Mouse (Mus musculus) CD8-positive naive resting alpha-beta T cell, adult 2 months (primary cell): ENCODE data around the gene Nt5c2.
A peak's percentile ranks its signal among the peaks of the same experiment; 100 is the strongest.

ENCODE experiments used
- DNase-seq, 2 experiments: peaks; one replicate each; pipeline ENCODE4 v3.0.0; 2022; ENCODE audit warnings: low read depth in 2 of 2, low spot score in 2 of 2

Gene Nt5c2

GRCm38 (mm10) chr19:46968833-46969232 lies 46.1 kb downstream of the Nt5c2 start:
- no peak for DNase-seq

- no peak for DNase-seq
Measured at GRCm38 (mm10) chr19:46967861-46968260, 47.1 kb downstream of the Nt5c2 start.

DNA sequence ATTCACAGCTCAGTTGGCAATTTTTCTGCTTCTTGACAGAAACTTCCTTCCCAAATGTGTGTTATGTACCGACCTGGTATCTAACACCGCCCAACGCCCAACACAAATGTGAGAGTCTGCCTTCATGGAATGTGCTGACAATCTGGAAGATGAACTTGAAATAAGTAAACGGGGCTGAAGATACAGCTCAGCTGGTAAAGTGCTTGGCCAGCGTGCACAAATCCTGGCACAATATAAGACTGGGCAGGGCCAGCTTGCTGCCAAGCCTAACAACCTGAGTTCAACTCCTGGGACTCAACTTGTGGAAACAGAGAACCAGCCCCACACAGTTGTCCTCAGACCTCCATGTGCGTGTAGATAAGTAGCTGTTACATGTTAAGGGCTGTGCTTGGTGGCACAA lies 48.6 kb downstream of the Nt5c2 start:
- no peak for DNase-seq

DNA sequence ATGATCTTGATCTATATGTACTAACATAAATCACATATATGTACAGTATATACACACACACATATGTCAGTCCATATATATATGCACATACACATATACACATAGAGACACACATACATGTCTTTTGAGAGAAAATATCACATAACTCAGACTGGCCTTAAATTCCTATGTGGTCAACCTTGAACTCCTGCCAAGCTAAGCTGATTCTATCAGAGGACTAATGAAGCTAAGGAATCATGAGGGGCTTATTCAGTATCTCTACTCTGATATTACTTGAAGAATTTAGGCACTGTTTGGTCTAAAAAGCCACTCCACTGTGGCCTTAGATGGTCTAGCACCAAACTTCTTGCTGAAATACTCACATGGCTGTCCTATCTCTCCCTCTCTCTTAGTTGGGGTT lies 49.5 kb downstream of the Nt5c2 start:
- no peak for DNase-seq

DNA sequence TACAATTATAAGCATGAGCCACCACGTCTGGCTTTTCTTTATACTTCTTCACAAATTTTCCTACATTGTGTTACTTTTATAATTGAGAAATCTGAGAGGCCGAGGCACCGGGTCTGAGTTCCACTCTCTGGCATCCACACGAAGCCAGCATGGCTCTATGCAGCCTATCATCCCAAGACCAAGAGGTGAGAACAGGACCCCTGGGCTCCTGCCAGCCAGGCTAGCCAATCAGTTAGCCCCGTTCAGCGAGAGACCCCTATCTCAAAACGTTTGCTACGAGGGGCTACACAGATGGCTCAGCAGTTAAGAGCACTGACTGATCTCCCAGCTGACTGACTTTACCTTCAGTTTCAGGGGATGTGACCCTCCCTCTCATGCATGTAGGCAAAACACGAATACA lies 50.6 kb downstream of the Nt5c2 start:
- no peak for DNase-seq

GRCm38 (mm10) chr19:46963440-46963839 lies 51.5 kb downstream of the Nt5c2 start:
- DNase-seq, result no peak

- no peak for DNase-seq
Measured at GRCm38 (mm10) chr19:46962841-46963240, 52.1 kb downstream of the Nt5c2 start.

DNA sequence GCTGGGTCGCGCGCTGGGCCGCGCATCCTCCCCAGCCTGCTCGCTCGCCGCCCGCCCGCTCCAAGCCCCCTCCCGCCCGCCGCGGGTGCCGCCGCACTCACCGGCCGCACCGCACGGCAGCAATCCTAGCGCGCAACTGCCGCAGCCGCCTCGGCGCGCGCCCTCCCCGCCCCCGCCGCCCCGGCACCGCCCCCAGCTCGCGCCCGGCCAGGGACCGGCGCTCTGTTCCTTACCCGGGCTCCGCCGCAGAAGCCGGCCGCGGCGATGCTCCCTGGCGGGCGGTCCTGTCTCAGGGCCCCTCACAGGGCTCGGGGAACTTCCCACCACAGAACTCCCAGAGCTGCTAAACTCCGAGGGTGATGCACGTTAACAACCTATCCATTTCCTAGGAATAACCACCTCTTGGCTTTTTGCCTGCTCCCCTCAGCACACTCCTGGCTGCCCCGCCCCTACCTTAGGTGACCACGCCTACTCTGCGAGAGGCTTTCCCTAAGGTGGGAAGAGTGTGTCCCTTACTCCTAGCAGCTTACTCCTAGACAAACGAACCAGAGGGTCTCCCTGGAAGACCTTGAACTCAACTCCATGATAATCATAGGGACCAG lies 52.7 kb downstream of the Nt5c2 start:
- peak; percentile 40 to 54 for DNase-seq

- peak; percentile 62 to 70 for DNase-seq
Measured at GRCm38 (mm10) chr19:46961652-46962051, 53.3 kb downstream of the Nt5c2 start.

- DNase-seq, result no peak
Measured at GRCm38 (mm10) chr19:46961047-46961651, 53.8 kb downstream of the Nt5c2 start.

- no peak for DNase-seq
Measured at GRCm38 (mm10) chr19:46960101-46961046, 54.6 kb downstream of the Nt5c2 start.

DNA sequence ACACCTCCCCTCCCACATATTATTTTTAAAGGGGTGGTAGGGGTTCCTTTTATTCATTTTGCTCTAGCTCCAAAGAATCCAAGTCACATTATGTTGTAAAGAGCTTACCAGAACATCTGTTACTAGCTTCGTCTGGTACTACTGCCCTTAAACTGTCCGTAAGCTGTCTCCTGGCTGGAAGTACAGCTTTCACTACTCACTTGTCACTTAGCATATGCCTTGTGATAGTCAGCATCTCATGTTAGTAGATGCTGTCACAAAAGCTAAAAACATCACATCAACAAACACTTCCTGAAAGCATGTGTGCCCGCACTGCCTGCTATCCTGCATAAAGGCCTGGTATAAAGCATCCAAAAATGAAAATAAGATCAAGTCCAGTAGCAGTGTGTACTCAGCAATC lies 55.4 kb downstream of the Nt5c2 start:
- no peak for DNase-seq

DNA sequence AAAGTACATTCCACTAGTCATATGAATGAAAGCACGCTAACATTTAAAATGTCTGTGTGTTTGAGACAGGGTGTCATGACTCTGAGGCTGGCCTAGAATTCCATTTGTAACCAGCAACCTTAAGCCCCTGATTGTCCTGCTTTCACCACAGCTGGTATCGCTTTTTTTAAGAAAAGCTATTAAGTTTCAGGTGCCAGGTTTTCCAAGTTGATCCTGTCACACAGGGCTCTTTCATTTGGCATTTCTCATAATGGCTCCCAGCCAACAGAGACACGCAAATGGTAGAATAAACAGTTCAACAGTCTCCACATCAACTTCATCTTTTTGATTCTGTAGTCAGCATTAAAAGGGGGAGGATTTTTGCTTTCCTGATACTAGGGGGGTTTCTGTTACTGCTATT lies 56.4 kb downstream of the Nt5c2 start:
- DNase-seq, result no peak

DNA sequence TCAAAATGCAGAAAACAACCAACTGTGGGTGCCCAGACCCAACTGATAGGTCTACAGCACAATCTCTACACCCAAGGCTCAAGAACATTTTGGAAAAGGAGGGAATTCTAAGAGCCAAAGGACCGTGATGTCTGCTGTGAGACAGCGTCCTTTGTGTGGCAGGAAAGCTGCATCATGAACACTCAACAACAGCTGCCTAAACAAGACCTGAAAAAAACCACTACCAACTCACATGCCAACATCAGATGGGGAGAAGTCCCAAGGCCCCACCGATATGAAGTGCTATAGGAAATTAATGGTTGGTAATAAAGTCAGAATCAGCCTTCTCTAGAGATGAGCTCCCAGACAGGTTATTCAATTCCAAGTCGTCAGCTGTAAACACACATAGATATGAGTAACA lies 57.0 kb downstream of the Nt5c2 start:
- DNase-seq, result no peak

GRCm38 (mm10) chr19:46957001-46957400 lies 58.0 kb downstream of the Nt5c2 start:
- DNase-seq, result no peak

DNA sequence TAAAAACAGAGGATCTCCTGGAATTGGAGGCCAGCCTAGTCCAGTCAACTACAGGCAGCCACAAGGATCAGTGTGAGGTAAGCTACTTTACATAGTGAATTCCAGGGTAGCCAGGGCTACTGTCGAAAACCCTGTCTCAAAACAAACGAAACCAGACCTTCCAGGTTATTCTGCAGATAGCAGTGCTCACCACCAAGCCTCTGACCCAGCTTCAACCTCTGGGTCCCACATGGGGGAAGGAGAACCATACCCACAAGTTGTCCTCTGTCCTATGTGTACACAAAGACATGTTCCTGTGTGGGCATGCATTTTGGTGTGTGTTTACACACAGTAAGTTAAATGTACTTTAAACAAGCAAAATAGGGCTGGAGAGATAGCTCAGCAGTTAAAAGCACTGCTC lies 58.5 kb downstream of the Nt5c2 start:
- no peak for DNase-seq

DNA sequence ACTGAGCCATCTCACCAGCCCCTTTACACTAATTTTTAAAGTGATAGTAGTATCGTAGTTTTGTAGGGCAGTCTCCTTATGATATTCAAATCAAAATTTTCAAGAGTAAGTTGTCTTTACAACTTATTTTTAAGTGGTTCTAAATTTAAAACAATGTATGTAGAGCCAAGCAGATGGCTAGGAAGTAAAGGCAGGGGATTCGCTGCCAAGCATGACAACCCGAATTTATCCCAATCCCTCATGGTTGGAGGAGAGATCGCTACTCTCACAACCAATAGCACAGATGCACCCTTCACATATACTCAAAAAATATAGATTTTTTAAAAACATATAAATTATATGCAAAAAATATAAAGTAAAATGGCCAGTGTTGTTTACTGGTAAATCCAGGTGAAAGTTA lies 59.3 kb downstream of the Nt5c2 start:
- no peak for DNase-seq

- no peak for DNase-seq
Measured at GRCm38 (mm10) chr19:46953536-46953935, 61.4 kb downstream of the Nt5c2 start.

DNA sequence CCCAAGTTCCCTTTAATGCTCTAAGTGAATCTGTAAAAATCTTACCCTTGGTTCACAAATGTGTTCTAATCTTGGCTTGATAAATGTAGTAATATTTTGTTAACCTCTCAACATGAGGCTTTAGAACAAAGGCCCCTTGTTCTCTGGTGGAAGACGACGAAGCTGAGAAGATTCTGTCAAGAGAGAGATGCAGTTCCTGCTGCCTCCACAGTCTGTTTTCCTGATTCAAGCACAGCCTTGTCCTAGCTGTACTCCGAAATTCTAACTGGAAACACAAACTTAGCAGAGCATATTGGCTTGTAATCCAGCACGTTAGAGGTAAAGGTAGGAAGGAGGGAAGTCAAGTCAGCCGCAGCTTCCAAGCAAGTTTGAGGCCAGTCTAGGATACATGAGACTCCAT lies 62.0 kb downstream of the Nt5c2 start:
- no peak for DNase-seq

- no peak for DNase-seq
Measured at GRCm38 (mm10) chr19:46944341-46944740, 70.6 kb downstream of the Nt5c2 start.

DNA sequence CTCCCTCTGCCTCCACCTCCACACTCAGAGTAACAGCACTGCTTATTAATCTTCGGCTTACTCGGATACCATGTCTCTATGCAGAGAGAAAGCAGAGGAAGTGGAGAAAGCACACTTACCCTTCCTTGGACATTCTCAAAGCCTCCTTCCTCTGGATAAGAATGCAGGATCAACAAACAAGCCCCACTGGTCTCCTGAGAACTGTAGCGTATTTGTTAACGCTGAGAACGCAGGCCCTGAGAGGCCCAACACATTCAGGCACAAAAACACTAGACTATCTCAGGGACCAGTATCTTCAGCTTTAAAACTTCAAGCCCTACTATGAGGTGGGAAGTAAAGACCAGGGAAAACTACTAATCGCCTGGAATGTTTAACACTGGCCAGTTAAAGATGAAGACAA lies 77.8 kb downstream of the Nt5c2 start:
- no peak for DNase-seq

- no peak for DNase-seq
Measured at GRCm38 (mm10) chr19:46934025-46934424, 80.9 kb downstream of the Nt5c2 start.
